Mouse (Mus musculus) spleen, adult 2 months (tissue): ENCODE measurements around the gene Swi5.

Experiments
- CTCF ChIP-seq: fragments of 200-500 bp; IDR thresholded peaks from 2 replicates; pipeline ENCODE4 v1.5.1; 2011; ENCODE audit warnings: mild to moderate bottlenecking, inconsistent platforms; ENCODE audit not compliant: insufficient read depth, insufficient read length, insufficient replicate concordance; ENCODE audit errors: extremely low read depth
- POLR2A ChIP-seq: fragments of 200-500 bp; IDR thresholded peaks from 2 replicates; pipeline ENCODE4 v1.6.1; 2011; ENCODE audit warnings: low read depth, low read length, inconsistent platforms

DNA sequence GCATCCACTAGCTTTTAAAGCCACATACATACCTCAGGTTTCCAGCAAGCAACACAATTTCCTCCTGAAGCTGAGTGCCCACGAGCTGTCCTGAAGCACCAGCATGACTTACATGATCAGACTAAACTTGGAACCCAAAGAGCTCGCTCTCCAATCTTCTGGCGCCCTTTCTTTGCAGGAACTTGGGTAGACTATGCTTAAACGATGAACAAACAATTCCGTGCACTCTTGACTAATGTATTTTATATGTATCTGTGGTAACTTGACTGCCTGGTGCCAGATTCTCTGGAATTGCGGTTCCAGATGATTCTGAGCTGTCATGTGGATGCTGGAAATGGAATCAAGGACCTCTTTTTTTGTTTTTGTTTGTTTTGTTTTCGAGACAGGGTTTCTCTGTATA is 52.4 kb downstream of the Swi5 start:
- no peak for TF ChIP-seq CTCF
- no peak for TF ChIP-seq POLR2A
